Mouse (Mus musculus): Measurements from ENCODE around the gene Zfp759. TPM values are rescaled to one million over a fixed set of nuclear protein-coding genes. Genes with fewer than 3 reads are reported as not detected.
A peak's percentile ranks its signal among the peaks of the same experiment; 100 is the strongest.
"Not testable (repeated sequence)": the region's sequence is repeated elsewhere in the genome, so short reads cannot be mapped to it uniquely, and the experiment has no call there.

Gene Zfp759
- polyA plus RNA-seq, 1 experiment from 2014 or later, result 1.2 TPM

GRCm38 (mm10) chr13:67113287-67113686 is 8.2 kb upstream of the Zfp759 start:
- 81% methylated on average over 2 of the region's 2 CpGs for WGBS

GRCm38 (mm10) chr13:67116163-67116562 is 5.3 kb upstream of the Zfp759 start, which contains the start of gene Rslcan18:
Gene Rslcan18 (minus strand): TSS chr13:67116263.
- not testable (repeated sequence) for H3K9ac ChIP-seq; H3K27me3 ChIP-seq (replicated peaks); H3K4me3 ChIP-seq; ATAC-seq (ENCODE audit: insufficient number of reproducible peaks, low FRiP score); H3K36me3 ChIP-seq; H3K9me3 ChIP-seq (replicated peaks); H3K27ac ChIP-seq (ENCODE audit: poor library complexity, severe bottlenecking); H3K4me2 ChIP-seq; H3K4me1 ChIP-seq (replicated peaks)
- WGBS, result 82% methylated on average over 8 of the region's 8 CpGs

More at GRCm38 (mm10) chr13:67113287-67113686, 8.2 kb upstream of the Zfp759 start:
- Histone ChIP-seq H3K9ac (no peak overlapping the region), H3K36me3 (no peaks in the 10 kb centered on the region), H3K27ac (ENCODE audit: poor library complexity, severe bottlenecking) (no peak overlapping the region), H3K4me1 (replicated peaks) (no peaks in the 10 kb centered on the region), H3K27me3 (replicated peaks) (no peaks in the 10 kb centered on the region), H3K4me3 (no peak overlapping the region), H3K9me3 (replicated peaks) (no peaks in the 10 kb centered on the region), H3K4me2 (no peak overlapping the region)
- ATAC-seq (ENCODE audit: insufficient number of reproducible peaks, low FRiP score), result no peak

- no peak overlapping the region for H3K4me3 ChIP-seq
- ATAC-seq (ENCODE audit: insufficient number of reproducible peaks, low FRiP score), result no peak
- H3K36me3 ChIP-seq, result no peaks in the 10 kb centered on the region
- no peak overlapping the region for H3K4me2 ChIP-seq
- H3K9me3 ChIP-seq (replicated peaks), result 0 out of 2 replicates have a peak, but pooled peaks cover 4% of the 10 kb centered on the region
- 72% methylated on average over 1 of the region's 1 CpGs for WGBS
- H3K4me1 ChIP-seq (replicated peaks), result no peaks in the 10 kb centered on the region
- no peak overlapping the region for H3K9ac ChIP-seq
- no peaks in the 10 kb centered on the region for H3K27me3 ChIP-seq (replicated peaks)
- H3K27ac ChIP-seq (ENCODE audit: poor library complexity, severe bottlenecking), result no peak overlapping the region
Measured at GRCm38 (mm10) chr13:67124460-67124859, 3.0 kb downstream of the Zfp759 start.

DNA sequence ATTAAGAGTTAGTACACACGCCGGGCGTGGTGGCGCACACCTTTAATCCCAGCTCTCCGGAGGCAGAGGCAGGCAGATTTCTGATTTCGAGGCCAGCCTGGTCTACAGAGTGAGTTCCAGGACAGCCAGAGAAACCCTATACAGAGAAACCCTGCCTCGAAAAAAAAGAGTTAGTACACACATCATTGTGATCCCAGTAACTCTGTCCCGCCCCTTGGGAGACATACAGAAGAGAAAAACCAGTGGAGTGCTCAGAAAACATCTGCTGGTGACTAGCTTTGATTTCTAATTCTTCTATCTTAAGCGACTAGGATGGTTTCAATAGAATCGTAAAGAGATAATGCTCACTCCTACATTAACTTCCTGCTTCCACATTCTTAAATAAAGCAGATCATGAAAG is 6.0 kb downstream of the Zfp759 start:
- not testable (repeated sequence) for H3K27ac ChIP-seq (ENCODE audit: poor library complexity, severe bottlenecking); H3K36me3 ChIP-seq; H3K27me3 ChIP-seq (replicated peaks); H3K9ac ChIP-seq; H3K4me2 ChIP-seq; H3K9me3 ChIP-seq (replicated peaks); ATAC-seq (ENCODE audit: insufficient number of reproducible peaks, low FRiP score); H3K4me3 ChIP-seq; H3K4me1 ChIP-seq (replicated peaks)
- 73% methylated on average over 10 of the region's 10 CpGs for WGBS

GRCm38 (mm10) chr13:67128038-67128721 is 6.7 kb downstream of the Zfp759 start:
- Histone ChIP-seq H3K4me2 (peak overlapping the region; percentile 85), H3K4me1 (replicated peaks) (no peaks in the 10 kb centered on the region), H3K36me3 (no peaks in the 10 kb centered on the region), H3K4me3 (peak overlapping the region; percentile 69), H3K9ac (peak overlapping the region; percentile 81), H3K27ac (ENCODE audit: poor library complexity, severe bottlenecking) (peak overlapping the region; percentile 7; the same call in 1 of the 2 replicates), H3K27me3 (replicated peaks) (no peaks in the 10 kb centered on the region), H3K9me3 (replicated peaks) (0 out of 2 replicates have a peak, but pooled peaks cover 4% of the 10 kb centered on the region)
- WGBS, result under 1% methylated on average over 18 of the region's 18 CpGs
- peak; percentile 87 for ATAC-seq (ENCODE audit: insufficient number of reproducible peaks, low FRiP score)

- not testable (repeated sequence) for H3K36me3 ChIP-seq; ATAC-seq (ENCODE audit: insufficient number of reproducible peaks, low FRiP score); H3K4me1 ChIP-seq (replicated peaks); H3K4me2 ChIP-seq; H3K27ac ChIP-seq (ENCODE audit: poor library complexity, severe bottlenecking); H3K9me3 ChIP-seq (replicated peaks); H3K4me3 ChIP-seq; H3K27me3 ChIP-seq (replicated peaks); H3K9ac ChIP-seq
- 50% methylated on average over 4 of the region's 4 CpGs for WGBS
Measured at GRCm38 (mm10) chr13:67166122-67166521, 44.7 kb downstream of the Zfp759 start.

- Histone ChIP-seq H3K4me3 (peak within 1 kb of the TSS; percentile 62), H3K9ac (peak within 1 kb of the TSS; percentile 64), H3K4me2 (peak within 1 kb of the TSS; percentile 75)
- ATAC-seq (ENCODE audit: insufficient number of reproducible peaks, low FRiP score), result peak; percentile 94
- not testable (repeated sequence) for H3K4me1 ChIP-seq (replicated peaks); H3K36me3 ChIP-seq; H3K27ac ChIP-seq (ENCODE audit: poor library complexity, severe bottlenecking); H3K9me3 ChIP-seq (replicated peaks); H3K27me3 ChIP-seq (replicated peaks)
- under 1% methylated on average over 17 of the region's 17 CpGs for WGBS
Measured at GRCm38 (mm10) chr13:67172991-67173722, 51.7 kb downstream of the Zfp759 start, which contains the start of gene Rsl1. Gene Rsl1 (plus strand): TSS chr13:67173182.

DNA sequence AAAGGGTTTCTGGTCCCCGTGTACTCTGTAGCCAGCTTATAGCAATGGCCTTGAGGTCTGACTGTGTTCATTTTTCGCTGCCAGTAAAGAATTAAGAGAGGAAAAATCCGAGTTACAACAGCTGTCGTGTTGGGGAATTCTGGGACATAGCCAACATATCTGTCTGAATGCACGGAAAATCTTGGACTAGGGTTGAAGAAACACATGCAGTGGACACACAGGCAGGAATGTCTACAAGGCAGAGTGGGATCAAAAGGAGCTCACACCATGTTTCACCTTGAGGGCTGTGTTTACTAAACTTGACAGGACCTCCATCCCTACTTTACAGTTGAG is 52.2 kb downstream of the Zfp759 start:
- Histone ChIP-seq H3K4me1 (replicated peaks) (no peaks in the 10 kb centered on the region), H3K4me2 (peak overlapping the region; percentile 75), H3K9me3 (replicated peaks) (no peaks in the 10 kb centered on the region), H3K36me3 (peaks cover 10% of the 10 kb centered on the region), H3K4me3 (peak overlapping the region; percentile 62), H3K27ac (ENCODE audit: poor library complexity, severe bottlenecking) (no peak overlapping the region), H3K9ac (peak overlapping the region; percentile 64), H3K27me3 (replicated peaks) (no peaks in the 10 kb centered on the region; the same call in 1 of the 2 replicates)
- ATAC-seq (ENCODE audit: insufficient number of reproducible peaks, low FRiP score), result no peak
- WGBS, result 24% methylated on average over 5 of the region's 5 CpGs

Other genes starting within 250 kb of the Zfp759 start
- gene Gm10767, start 216.7 kb upstream of the Zfp759 start, polyA plus RNA-seq (2016; fragmentation: Nextera tagmentation; extraction: Ambion mirVana), result 0.78 and 1.1 TPM in 2 replicates
- 2.7 and 2.8 TPM in 2 replicates for gene Zfp712, start 60.5 kb upstream of the Zfp759 start, polyA plus RNA-seq (2016; fragmentation: Nextera tagmentation; extraction: Ambion mirVana)
- gene Zfp708, start 23.7 kb upstream of the Zfp759 start, polyA plus RNA-seq (2016; fragmentation: Nextera tagmentation; extraction: Ambion mirVana), result 3.0 and 3.9 TPM in 2 replicates
- gene Gm28557, start 13.1 kb upstream of the Zfp759 start, polyA plus RNA-seq (2016; fragmentation: Nextera tagmentation; extraction: Ambion mirVana), result 2.1 TPM in 2 replicates
- 0.31 and 0.56 TPM in 2 replicates for gene Rslcan18, start 5.4 kb upstream of the Zfp759 start, polyA plus RNA-seq (2016; fragmentation: Nextera tagmentation; extraction: Ambion mirVana)
- 5.0 and 5.7 TPM in 2 replicates for gene Rsl1, start 51.5 kb downstream of the Zfp759 start, polyA plus RNA-seq (2016; fragmentation: Nextera tagmentation; extraction: Ambion mirVana)
- gene Zfp455, start 72.8 kb downstream of the Zfp759 start, polyA plus RNA-seq (2016; fragmentation: Nextera tagmentation; extraction: Ambion mirVana), result 0.91 and 1.3 TPM in 2 replicates
- 1.7 and 1.9 TPM in 2 replicates for gene Zfp458, start 156.8 kb downstream of the Zfp759 start, polyA plus RNA-seq (2016; fragmentation: Nextera tagmentation; extraction: Ambion mirVana)
- 0.45 and 0.78 TPM in 2 replicates for gene Zfp457, start 184.8 kb downstream of the Zfp759 start, polyA plus RNA-seq (2016; fragmentation: Nextera tagmentation; extraction: Ambion mirVana)
- gene Zfp595, start 210.9 kb downstream of the Zfp759 start, polyA plus RNA-seq (2016; fragmentation: Nextera tagmentation; extraction: Ambion mirVana), result 2.2 and 2.5 TPM in 2 replicates
- 0.59 and 2.2 TPM in 2 replicates for gene Gm28044, start 238.9 kb downstream of the Zfp759 start, polyA plus RNA-seq (2016; fragmentation: Nextera tagmentation; extraction: Ambion mirVana)
- 0.80 and 0.93 TPM in 2 replicates for gene Zfp953, start 238.9 kb downstream of the Zfp759 start, polyA plus RNA-seq (2016; fragmentation: Nextera tagmentation; extraction: Ambion mirVana)